Mouse (Mus musculus) forelimb bud, embryonic 11.5 days (tissue): ENCODE results near the gene Eya3.
A peak's percentile ranks its signal among the peaks of the same experiment; 100 is the strongest.
"Not testable (repeated sequence)": the region's sequence is repeated elsewhere in the genome, so short reads cannot be mapped to it uniquely, and the experiment has no call there.

Experiments
- DNase-seq: peaks from one replicate; pipeline ENCODE4 v3.0.0-alpha.2; 2012; ENCODE audit warnings: low read depth, low spot score

Gene Eya3

GRCm38 (mm10) chr4:132638461-132639190 is at the start of gene Eya3:
Eya3 (plus strand) TSS chr4:132638987.
- peak; percentile 96 for DNase-seq

DNA sequence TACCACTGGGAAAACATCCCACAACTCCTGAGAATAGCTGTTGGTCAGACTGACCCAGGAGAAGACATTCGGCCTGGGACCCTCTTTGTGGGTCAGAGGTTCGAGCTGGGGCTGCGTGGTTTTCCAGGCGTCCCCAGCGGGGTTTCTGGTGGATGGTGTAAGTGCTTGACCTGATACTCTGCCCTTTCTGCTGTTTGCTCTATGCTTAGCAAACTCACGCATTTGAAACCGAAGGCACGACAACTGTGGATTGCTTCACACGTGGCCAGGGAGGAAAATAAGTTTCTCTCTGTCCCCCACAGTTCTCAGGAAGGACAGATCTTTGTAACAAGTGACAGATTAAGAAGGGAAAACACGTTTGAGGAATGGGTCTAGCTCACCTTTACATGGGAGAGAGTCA is 48.1 kb upstream of the Eya3 start:
- no peak for DNase-seq

DNA sequence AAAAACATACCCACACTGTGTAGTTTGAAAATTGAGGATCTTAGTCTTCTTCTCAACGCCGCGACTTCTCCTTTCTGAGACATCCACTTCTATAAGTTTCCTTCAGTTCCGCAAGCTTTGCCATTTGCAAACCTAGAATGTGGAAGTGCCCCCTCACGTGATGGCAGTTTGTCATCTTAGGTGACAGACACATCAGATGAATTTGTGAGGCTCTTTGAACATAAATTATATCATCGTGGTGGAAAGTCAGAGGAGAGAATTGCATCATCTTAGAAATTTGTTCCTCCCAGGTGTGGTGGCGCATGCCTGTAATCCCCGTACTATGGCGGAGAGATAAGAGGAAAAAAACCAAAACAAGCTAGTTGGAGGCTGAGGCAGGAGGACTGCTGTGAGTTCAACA is 45.8 kb upstream of the Eya3 start:
- no peak for DNase-seq

DNA sequence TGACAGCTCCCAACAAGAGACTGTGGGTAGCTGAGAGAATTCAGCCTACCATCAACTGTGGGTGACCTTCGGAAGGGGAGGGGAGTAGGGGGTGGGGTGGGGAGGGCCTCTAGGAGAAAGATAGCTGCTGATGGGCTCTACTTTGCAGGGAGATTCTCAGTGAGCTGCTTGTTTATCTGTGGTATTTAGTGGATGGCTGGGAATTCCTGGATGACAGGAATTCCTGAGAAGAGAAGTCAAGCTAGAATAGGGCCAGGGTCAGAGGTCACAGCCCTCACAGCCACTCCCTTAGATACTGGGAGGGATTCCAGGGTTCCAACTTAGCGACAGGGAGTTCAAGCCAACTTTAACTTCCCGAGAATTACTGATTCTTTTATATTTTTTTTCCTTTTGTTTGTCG is 44.6 kb upstream of the Eya3 start:
- no peak for DNase-seq

- DNase-seq = no peak
Measured at GRCm38 (mm10) chr4:132598861-132599260, 39.9 kb upstream of the Eya3 start.

DNA sequence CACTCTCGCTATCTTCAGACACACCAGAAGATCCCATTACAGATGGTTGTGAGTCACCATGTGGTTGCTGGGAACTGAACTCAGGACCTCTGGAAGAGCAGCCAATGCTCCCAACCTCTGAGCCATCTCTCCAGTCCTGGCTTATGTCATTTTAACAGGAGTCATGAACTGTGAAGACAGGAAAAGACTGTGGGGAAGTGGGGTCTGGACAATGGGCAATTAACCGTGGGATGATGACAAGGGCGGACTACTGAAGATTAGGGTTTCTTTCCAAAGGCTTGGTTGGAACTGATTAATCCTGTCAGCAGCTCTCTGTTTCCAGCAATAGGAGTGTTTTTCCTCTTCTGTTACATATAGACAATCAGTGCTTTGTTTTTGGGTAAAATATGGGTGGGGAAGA is 39.0 kb upstream of the Eya3 start:
- no peak for DNase-seq

DNA sequence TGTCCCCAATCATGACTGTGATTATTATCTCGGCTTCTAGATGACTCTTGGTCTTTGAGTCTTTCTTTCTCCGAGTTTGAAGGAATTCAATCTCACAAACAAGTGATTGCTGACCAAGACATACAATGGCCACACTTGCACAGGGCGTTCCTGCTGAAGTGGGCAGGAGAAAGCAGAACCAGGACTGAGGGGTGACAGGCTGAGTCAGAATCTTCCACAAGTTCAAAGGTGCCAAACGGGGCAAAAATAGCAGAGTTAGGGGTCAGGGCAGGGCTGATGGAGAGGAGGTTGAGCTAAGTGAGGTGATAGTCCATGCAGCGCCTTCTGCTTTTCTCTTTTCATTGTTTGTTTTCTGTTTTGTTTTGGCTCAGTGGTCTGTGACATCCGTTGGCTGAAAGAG is 38.3 kb upstream of the Eya3 start:
- DNase-seq = no peak

DNA sequence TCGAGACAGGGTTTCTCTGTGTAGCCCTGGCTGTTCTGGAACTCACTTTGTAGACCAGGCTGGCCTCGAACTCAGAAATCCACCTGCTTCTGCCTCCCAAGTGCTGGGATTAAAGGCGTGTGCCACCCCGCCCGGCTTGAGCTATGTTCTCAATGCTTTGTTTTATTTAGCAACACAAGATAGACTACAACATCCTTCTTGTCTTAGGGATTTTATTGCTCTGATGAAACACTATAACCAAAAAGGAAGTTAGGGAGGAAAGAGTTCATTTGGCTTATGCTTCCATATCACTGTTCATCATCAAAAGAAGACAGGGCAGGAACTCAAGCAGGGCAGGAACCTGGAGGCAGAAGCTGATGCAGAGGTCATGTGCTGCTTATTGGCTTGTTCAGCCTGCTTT is 37.5 kb upstream of the Eya3 start:
- not testable (repeated sequence) for DNase-seq

DNA sequence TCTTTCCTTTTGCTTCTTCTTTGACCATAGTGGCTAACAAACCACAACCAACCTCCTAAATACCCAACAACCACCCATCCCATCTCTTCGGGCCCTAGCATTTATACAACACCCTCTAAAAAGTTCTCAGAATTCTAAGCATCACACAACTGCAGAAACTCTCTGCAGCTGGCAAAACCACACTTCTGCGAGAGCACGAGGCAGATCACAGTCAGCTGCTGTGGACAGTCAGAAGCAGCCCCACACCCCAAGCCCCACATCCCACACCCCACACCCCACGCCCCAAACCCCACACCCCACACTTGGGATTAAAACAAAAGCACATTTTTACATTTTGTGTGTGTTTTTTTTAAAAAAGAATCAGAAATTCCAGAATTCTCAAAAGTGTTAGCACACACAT is 35.3 kb upstream of the Eya3 start:
- no peak for DNase-seq

DNA sequence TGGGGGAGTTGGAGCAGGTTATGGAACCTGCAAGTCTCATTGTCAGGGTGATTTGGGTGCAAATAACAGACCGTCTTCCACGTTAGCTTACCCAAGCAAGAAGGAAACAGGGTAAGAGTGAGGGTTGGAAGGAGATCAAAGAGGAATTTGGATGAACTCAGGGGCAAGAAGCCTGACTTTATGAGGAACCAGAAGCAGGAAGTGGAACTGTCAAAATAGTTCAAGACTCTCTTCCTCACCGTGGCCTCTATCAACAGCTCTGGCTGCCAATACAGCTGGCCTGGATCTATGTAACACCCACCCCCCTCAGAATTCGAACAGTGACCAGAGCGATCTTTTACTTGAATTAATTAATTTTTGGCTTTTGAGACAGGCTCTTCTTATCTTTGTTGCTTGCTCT is 33.0 kb upstream of the Eya3 start:
- no peak for DNase-seq

DNA sequence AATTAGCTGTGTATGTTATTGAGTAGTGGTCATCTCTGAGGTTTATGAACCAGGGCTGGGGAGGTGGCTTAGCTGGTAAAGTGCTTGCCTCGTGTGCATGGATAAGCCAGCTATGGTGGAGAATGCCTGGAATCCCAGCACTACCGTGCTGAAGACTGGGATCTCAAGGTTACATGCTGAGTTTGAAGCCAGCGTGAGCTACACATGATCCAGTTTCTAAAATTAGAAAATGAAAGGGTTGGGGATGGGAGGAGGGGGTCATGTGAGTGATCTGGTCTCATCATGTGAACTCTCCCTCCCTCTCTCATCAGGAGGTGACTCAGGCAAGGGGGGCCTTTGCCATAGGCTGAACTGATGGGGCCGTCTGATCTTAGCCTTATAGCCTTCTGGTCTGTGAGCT is 30.6 kb upstream of the Eya3 start:
- no peak for DNase-seq

- DNase-seq = no peak
Measured at GRCm38 (mm10) chr4:132610301-132610984, 28.3 kb upstream of the Eya3 start.

GRCm38 (mm10) chr4:132611320-132611719 is 27.5 kb upstream of the Eya3 start:
- DNase-seq = no peak

- no peak for DNase-seq
Measured at GRCm38 (mm10) chr4:132617873-132618272, 20.9 kb upstream of the Eya3 start.

DNA sequence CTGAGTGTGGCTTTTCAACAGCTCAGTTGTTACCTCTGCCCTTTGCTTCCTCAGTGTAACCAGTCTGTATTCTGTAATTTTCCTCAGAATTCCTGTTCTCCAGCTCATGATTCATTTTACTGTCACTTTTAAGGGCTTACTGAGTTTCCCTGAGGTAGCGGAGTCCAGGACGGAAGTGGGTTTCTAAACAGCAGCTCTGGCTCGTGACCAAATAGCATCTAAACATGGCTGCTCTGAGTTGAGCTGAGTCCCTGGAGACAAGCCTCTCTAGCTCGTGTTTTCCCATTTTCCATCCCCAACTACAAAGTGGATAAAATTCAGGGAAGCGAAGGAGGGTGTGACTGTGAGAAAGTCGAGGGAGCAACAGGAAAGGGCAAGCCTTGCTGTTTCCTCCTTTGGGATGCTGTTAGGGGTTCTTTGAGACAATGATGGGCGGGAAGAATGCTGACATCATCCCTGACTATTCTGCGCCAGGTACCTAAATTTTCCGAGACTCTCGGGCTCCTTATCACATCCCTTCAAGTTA is 19.9 kb upstream of the Eya3 start:
- no peak for DNase-seq

GRCm38 (mm10) chr4:132620134-132620533 is 18.7 kb upstream of the Eya3 start:
- DNase-seq = no peak

- DNase-seq = no peak
Measured at GRCm38 (mm10) chr4:132621287-132622068, 17.3 kb upstream of the Eya3 start.

- DNase-seq = no peak
Measured at GRCm38 (mm10) chr4:132624034-132624657, 14.6 kb upstream of the Eya3 start.

- DNase-seq = no peak
Measured at GRCm38 (mm10) chr4:132628830-132629229, 10.0 kb upstream of the Eya3 start.

DNA sequence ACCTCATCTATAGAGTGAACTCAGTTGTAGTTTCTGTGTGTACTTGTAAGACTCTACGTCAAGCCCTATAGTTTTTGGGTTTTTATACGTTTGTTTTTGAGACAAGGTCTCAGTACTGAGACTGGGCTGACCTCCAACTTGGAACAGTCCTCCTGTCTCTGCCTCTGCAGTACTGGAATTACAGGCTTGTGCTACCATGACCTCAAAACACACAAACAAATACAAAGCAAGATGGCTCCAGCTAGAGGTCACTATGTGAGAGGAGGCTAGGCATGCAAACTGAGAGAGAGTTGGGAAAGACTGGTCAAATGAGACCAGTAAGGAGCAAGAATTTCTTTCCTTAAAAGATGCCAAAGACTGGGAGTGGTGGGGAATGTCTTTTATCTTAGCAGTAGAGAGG is 2.8 kb upstream of the Eya3 start:
- no peak for DNase-seq

- peak; percentile 5 for DNase-seq
Measured at GRCm38 (mm10) chr4:132636554-132636953, 2.2 kb upstream of the Eya3 start.

GRCm38 (mm10) chr4:132639191-132639713 is 465 bp downstream of the Eya3 start:
- DNase-seq = peak; percentile 1
